8 mouse cellular contexts compared by ENCODE assay signal in genomic region chr12:55846741-55847140, GRCm38 (mm10). TPM values are rescaled to one million over a fixed set of nuclear protein-coding genes. Genes with fewer than 3 reads are reported as not detected.
A peak's percentile ranks its signal among the peaks of the same experiment; 100 is the strongest.
DNase-seq lines count a peak whose midpoint lies in the region; ATAC-seq and TF ChIP-seq lines count a peak whose summit lies in the region.
"Had no signal": no experiment of that assay in that cellular context is flagged by ENCODE, and none has a peak within 500 bp of the region (broad histone marks: within the 10 kb centered on the region; RNA-seq: fewer than 3 reads in every experiment).

No protein-coding gene starts in this region.

- H3K4me3 ChIP-seq in layer of hippocampus, adult 2 months: no peak overlapping the region
- H3K4me3 ChIP-seq in E14TG2a.4 (replicated peaks; ENCODE audit: low read length): no peak overlapping the region
- H3K4me3 ChIP-seq: limb, embryonic 15.5 days had no signal

- peak; percentile 78 for ATAC-seq in activated CD4-positive, CD25-positive, alpha-beta regulatory T cell, adult 4 months

- no peak overlapping the region for H3K27ac ChIP-seq in layer of hippocampus, adult 2 months
- H3K27ac ChIP-seq: limb, embryonic 15.5 days had no signal

- no peaks in the 10 kb centered on the region for H3K27me3 ChIP-seq in E14TG2a.4 (ENCODE audit: insufficient read depth, low read length)
- H3K27me3 ChIP-seq: limb, embryonic 15.5 days had no signal

- no peaks in the 10 kb centered on the region for H3K4me1 ChIP-seq in E14TG2a.4 (replicated peaks; ENCODE audit: low read depth, low read length)
- H3K4me1 ChIP-seq: limb, embryonic 15.5 days had no signal

- H3K9me3 ChIP-seq in E14TG2a.4 (ENCODE audit: low read length): peaks cover 5% of the 10 kb centered on the region; the same call in 1 of the 2 replicates
- H3K9me3 ChIP-seq: limb, embryonic 15.5 days had no signal

- no peak for DNase-seq in layer of hippocampus, adult 2 months (ENCODE audit: low spot score in 2 of 2)
- DNase-seq in layer of hippocampus, adult 11-12 months (ENCODE audit: low spot score): no peak
- DNase-seq in kidney, postnatal 10 days: peak; percentile 34
- DNase-seq in thymus, postnatal 4 days: peak; percentile 71
- DNase-seq in adrenal gland, postnatal 14 days: no peak

- H3K36me3 ChIP-seq in E14TG2a.4 (ENCODE audit: insufficient read depth, low read length): peaks cover 43% of the 10 kb centered on the region

- TF ChIP-seq CTCF in layer of hippocampus, adult 2 months (conservative IDR thresholded peaks at IDR 0.05): peak; percentile 75
- peak; percentile 63 for TF ChIP-seq CTCF in E14TG2a.4 (conservative IDR thresholded peaks at IDR 0.05; ENCODE audit: low read length)

RNA-seq across cellular contexts. Expression of gene Brms1l, which starts 10.6 kb away (rescaled TPM):
- total RNA-seq in layer of hippocampus, adult 2 months (2021): 10 to 100 TPM; 65.2 to 72.3 TPM
- polyA plus RNA-seq in activated CD4-positive, CD25-positive, alpha-beta regulatory T cell, adult 4 months (2017; shearing (Covaris generic)): 10 to 100 TPM; 13.1 to 13.2 TPM
- 43.1 and 44.6 TPM in 2 replicates for total RNA-seq in adrenal gland, postnatal 14 days (2021)

RNA-seq across cellular contexts. Expression of gene Ralgapa1, which starts 25.8 kb away (rescaled TPM):
- 100 to 1,000 TPM; 127 to 135 TPM for total RNA-seq in layer of hippocampus, adult 2 months (2021)
- polyA plus RNA-seq in activated CD4-positive, CD25-positive, alpha-beta regulatory T cell, adult 4 months (2017; shearing (Covaris generic)): 10 to 100 TPM; 11.9 to 13.6 TPM
- total RNA-seq in adrenal gland, postnatal 14 days (2021): 74.2 and 85.0 TPM in 2 replicates

Comparison
In these comparisons a context has a peak if more than half of its experiments do, and no peak if none do; other contexts are left out.
1. DNase-seq: peak in kidney, postnatal 10 days (single experiment) and thymus, postnatal 4 days (single experiment); none in layer of hippocampus, adult 2 months (0 of 2), layer of hippocampus, adult 11-12 months (single experiment) and adrenal gland, postnatal 14 days (single experiment).